Mouse (Mus musculus) left cerebral cortex, adult 11 months (tissue): ENCODE data around the gene Pitpnm1.

ENCODE experiments used
- DNase-seq: peaks from one replicate; pipeline ENCODE4 v3.0.0; 2022; ENCODE audit warnings: low spot score

Pitpnm1 gene

GRCm38 (mm10) chr19:4155223-4156072 lies 55.6 kb downstream of the Pitpnm1 start:
- DNase-seq: no peak

GRCm38 (mm10) chr19:4156073-4156579 lies 56.3 kb downstream of the Pitpnm1 start:
- DNase-seq: no peak

GRCm38 (mm10) chr19:4156771-4157170 lies 57.0 kb downstream of the Pitpnm1 start:
- DNase-seq: no peak

GRCm38 (mm10) chr19:4159049-4159448 lies 59.3 kb downstream of the Pitpnm1 start:
- no peak for DNase-seq

GRCm38 (mm10) chr19:4162646-4163542 lies 63.1 kb downstream of the Pitpnm1 start, which contains the start of gene Rps6kb2:
Gene Rps6kb2 (minus strand): TSS chr19:4163354.
- peak; percentile 95 for DNase-seq

- no peak for DNase-seq
Measured at GRCm38 (mm10) chr19:4163543-4163887, 63.7 kb downstream of the Pitpnm1 start.
